Mouse (Mus musculus): ENCODE data around the gene Dnah6. TPM values are rescaled to one million over a fixed set of nuclear protein-coding genes. Genes with fewer than 3 reads are reported as not detected.

Dnah6 gene
- polyA plus RNA-seq, 1 experiment from 2014 or later: 0.32 TPM

GRCm38 (mm10) chr6:73054807-73055206 is 166.6 kb downstream of the Dnah6 start:
- no peak overlapping the region for H3K27ac ChIP-seq (replicated peaks)
- no peaks in the 10 kb centered on the region for H3K4me1 ChIP-seq (replicated peaks)
- no peak overlapping the region for H3K9ac ChIP-seq
- no peaks in the 10 kb centered on the region for H3K36me3 ChIP-seq
- 94% methylated on average over 6 of the region's 6 CpGs for WGBS
- no peaks in the 10 kb centered on the region for H3K27me3 ChIP-seq
- H3K9me3 ChIP-seq: no peaks in the 10 kb centered on the region
- no peak overlapping the region for H3K4me3 ChIP-seq
- ATAC-seq (ENCODE audit: low FRiP score, low read depth): no peak
- H3K4me2 ChIP-seq: no peak overlapping the region

- Histone ChIP-seq H3K4me2 (no peak overlapping the region), H3K9me3 (no peaks in the 10 kb centered on the region), H3K36me3 (no peaks in the 10 kb centered on the region), H3K4me1 (replicated peaks) (no peaks in the 10 kb centered on the region), H3K27ac (replicated peaks) (no peak overlapping the region), H3K9ac (no peak overlapping the region), H3K27me3 (no peaks in the 10 kb centered on the region), H3K4me3 (no peak overlapping the region)
- WGBS: 92% methylated on average over 9 of the region's 9 CpGs
- no peak for ATAC-seq (ENCODE audit: low FRiP score, low read depth)
Measured at GRCm38 (mm10) chr6:73053526-73053925, 167.9 kb downstream of the Dnah6 start.

GRCm38 (mm10) chr6:73047259-73047658 is 174.2 kb downstream of the Dnah6 start:
- no peak overlapping the region for H3K4me3 ChIP-seq
- H3K27ac ChIP-seq (replicated peaks): no peak overlapping the region
- WGBS: 81% methylated on average over 7 of the region's 7 CpGs
- no peaks in the 10 kb centered on the region for H3K9me3 ChIP-seq
- H3K36me3 ChIP-seq: no peaks in the 10 kb centered on the region
- no peaks in the 10 kb centered on the region for H3K27me3 ChIP-seq
- no peaks in the 10 kb centered on the region for H3K4me1 ChIP-seq (replicated peaks)
- no peak for ATAC-seq (ENCODE audit: low FRiP score, low read depth)
- no peak overlapping the region for H3K4me2 ChIP-seq
- no peak overlapping the region for H3K9ac ChIP-seq

GRCm38 (mm10) chr6:73045944-73046343 is 175.5 kb downstream of the Dnah6 start:
- no peaks in the 10 kb centered on the region for H3K27me3 ChIP-seq
- no peak overlapping the region for H3K4me2 ChIP-seq
- H3K4me3 ChIP-seq: no peak overlapping the region
- no peak overlapping the region for H3K27ac ChIP-seq (replicated peaks)
- H3K9me3 ChIP-seq: no peaks in the 10 kb centered on the region
- H3K4me1 ChIP-seq (replicated peaks): no peaks in the 10 kb centered on the region
- no peak for ATAC-seq (ENCODE audit: low FRiP score, low read depth)
- no peak overlapping the region for H3K9ac ChIP-seq
- 81% methylated on average over 3 of the region's 3 CpGs for WGBS
- no peaks in the 10 kb centered on the region for H3K36me3 ChIP-seq

- ATAC-seq (ENCODE audit: low FRiP score, low read depth): no peak
- Histone ChIP-seq H3K9me3 (no peaks in the 10 kb centered on the region), H3K4me1 (replicated peaks) (no peaks in the 10 kb centered on the region), H3K4me3 (no peak overlapping the region), H3K27ac (replicated peaks) (no peak overlapping the region), H3K9ac (no peak overlapping the region), H3K36me3 (no peaks in the 10 kb centered on the region), H3K27me3 (no peaks in the 10 kb centered on the region), H3K4me2 (no peak overlapping the region)
- 66% methylated on average over 6 of the region's 6 CpGs for WGBS
Measured at GRCm38 (mm10) chr6:73042278-73042677, 179.2 kb downstream of the Dnah6 start.

GRCm38 (mm10) chr6:73038291-73038690 is 183.2 kb downstream of the Dnah6 start:
- Histone ChIP-seq H3K9me3 (no peaks in the 10 kb centered on the region), H3K4me1 (replicated peaks) (no peaks in the 10 kb centered on the region), H3K27ac (replicated peaks) (no peak overlapping the region), H3K4me3 (no peak overlapping the region), H3K4me2 (no peak overlapping the region), H3K9ac (no peak overlapping the region), H3K36me3 (no peaks in the 10 kb centered on the region), H3K27me3 (no peaks in the 10 kb centered on the region)
- no peak for ATAC-seq (ENCODE audit: low FRiP score, low read depth)
- 76% methylated on average over 2 of the region's 2 CpGs for WGBS

GRCm38 (mm10) chr6:73028853-73029252 is 192.6 kb downstream of the Dnah6 start:
- Histone ChIP-seq H3K9ac (no peak overlapping the region), H3K4me3 (no peak overlapping the region), H3K36me3 (no peaks in the 10 kb centered on the region), H3K4me2 (no peak overlapping the region), H3K27me3 (no peaks in the 10 kb centered on the region), H3K27ac (replicated peaks) (no peak overlapping the region), H3K4me1 (replicated peaks) (no peaks in the 10 kb centered on the region), H3K9me3 (no peaks in the 10 kb centered on the region)
- no peak for ATAC-seq (ENCODE audit: low FRiP score, low read depth)
- WGBS: 95% methylated on average over 3 of the region's 3 CpGs

GRCm38 (mm10) chr6:73027881-73028280 is 193.6 kb downstream of the Dnah6 start:
- H3K36me3 ChIP-seq: no peaks in the 10 kb centered on the region
- H3K4me3 ChIP-seq: no peak overlapping the region
- no peaks in the 10 kb centered on the region for H3K9me3 ChIP-seq
- no peak overlapping the region for H3K27ac ChIP-seq (replicated peaks)
- H3K9ac ChIP-seq: no peak overlapping the region
- no peak overlapping the region for H3K4me2 ChIP-seq
- ATAC-seq (ENCODE audit: low FRiP score, low read depth): no peak
- H3K4me1 ChIP-seq (replicated peaks): no peaks in the 10 kb centered on the region
- no peaks in the 10 kb centered on the region for H3K27me3 ChIP-seq
- 79% methylated on average over 4 of the region's 4 CpGs for WGBS

GRCm38 (mm10) chr6:73026898-73027297 is 194.6 kb downstream of the Dnah6 start:
- Histone ChIP-seq H3K27me3 (no peaks in the 10 kb centered on the region), H3K9ac (no peak overlapping the region), H3K9me3 (no peaks in the 10 kb centered on the region), H3K27ac (replicated peaks) (no peak overlapping the region), H3K4me2 (no peak overlapping the region), H3K4me3 (no peak overlapping the region), H3K36me3 (no peaks in the 10 kb centered on the region), H3K4me1 (replicated peaks) (no peaks in the 10 kb centered on the region)
- WGBS: 83% methylated on average over 6 of the region's 6 CpGs
- no peak for ATAC-seq (ENCODE audit: low FRiP score, low read depth)

- no peak overlapping the region for H3K4me2 ChIP-seq
- no peak overlapping the region for H3K9ac ChIP-seq
- ATAC-seq (ENCODE audit: low FRiP score, low read depth): no peak
- no peaks in the 10 kb centered on the region for H3K36me3 ChIP-seq
- WGBS: 6% methylated on average over 3 of the region's 3 CpGs
- H3K9me3 ChIP-seq: no peaks in the 10 kb centered on the region
- H3K27me3 ChIP-seq: no peaks in the 10 kb centered on the region
- H3K4me3 ChIP-seq: no peak overlapping the region
- H3K27ac ChIP-seq (replicated peaks): no peak overlapping the region
- no peaks in the 10 kb centered on the region for H3K4me1 ChIP-seq (replicated peaks)
Measured at GRCm38 (mm10) chr6:73020061-73020460, 201.4 kb downstream of the Dnah6 start.

- ATAC-seq (ENCODE audit: low FRiP score, low read depth): no peak
- Histone ChIP-seq H3K9me3 (no peaks in the 10 kb centered on the region), H3K4me3 (no peak overlapping the region), H3K36me3 (no peaks in the 10 kb centered on the region), H3K9ac (no peak overlapping the region), H3K27ac (replicated peaks) (no peak overlapping the region), H3K27me3 (no peaks in the 10 kb centered on the region), H3K4me1 (replicated peaks) (no peaks in the 10 kb centered on the region), H3K4me2 (no peak overlapping the region)
- 89% methylated on average over 10 of the region's 10 CpGs for WGBS
Measured at GRCm38 (mm10) chr6:73018725-73019280, 202.6 kb downstream of the Dnah6 start.

- Histone ChIP-seq H3K27ac (replicated peaks) (no peak overlapping the region), H3K4me3 (no peak overlapping the region), H3K36me3 (no peaks in the 10 kb centered on the region), H3K4me1 (replicated peaks) (no peaks in the 10 kb centered on the region), H3K9ac (no peak overlapping the region), H3K4me2 (no peak overlapping the region), H3K27me3 (no peaks in the 10 kb centered on the region), H3K9me3 (no peaks in the 10 kb centered on the region)
- 57% methylated on average over 13 of the region's 13 CpGs for WGBS
- no peak for ATAC-seq (ENCODE audit: low FRiP score, low read depth)
Measured at GRCm38 (mm10) chr6:73014317-73015160, 206.9 kb downstream of the Dnah6 start.
